Mouse (Mus musculus) lung, postnatal 0 days (tissue): Measurements from ENCODE around the gene Ldb1. TPM values are rescaled to one million over a fixed set of nuclear protein-coding genes. Genes with fewer than 3 reads are reported as not detected.
A peak's percentile ranks its signal among the peaks of the same experiment; 100 is the strongest.

Experiments
- ATAC-seq: fragments of 200-750 bp; cut with Nextera tagmentation; 2 replicates; pipeline ENCODE4 v1.8.0; 2017; ENCODE audit warnings: moderate library complexity
- DNase-seq: peaks from one replicate; pipeline ENCODE4 v3.0.0-alpha.2; 2016; ENCODE audit warnings: low spot score
- H3K27ac ChIP-seq: fragments of 300-500 bp; sonication (generic); 2 replicates; pipeline ENCODE4 v1.5.1; 2014; ENCODE audit warnings: antibody characterized with exemption, mild to moderate bottlenecking, low read length, mixed read lengths
- H3K27me3 ChIP-seq: fragments of 300-500 bp; sonication (generic); replicated peaks from 2 replicates; pipeline ENCODE4 v1.6.1; 2014; ENCODE audit warnings: low read length, mixed read lengths; ENCODE audit not compliant: insufficient read depth
- H3K36me3 ChIP-seq: fragments of 300-500 bp; sonication (generic); 2 replicates; pipeline ENCODE4 v1.6.1; 2014; ENCODE audit warnings: low read length, mixed read lengths; ENCODE audit not compliant: insufficient read depth
- H3K4me1 ChIP-seq: fragments of 300-500 bp; sonication (generic); 2 replicates; pipeline ENCODE4 v1.6.1; 2014; ENCODE audit warnings: antibody characterized with exemption, low read depth, low read length, mixed read lengths; ENCODE audit not compliant: insufficient read depth
- H3K4me2 ChIP-seq: fragments of 300-500 bp; sonication (generic); replicated peaks from 2 replicates; pipeline ENCODE4 v1.6.1; 2014; ENCODE audit warnings: low read depth, mild to moderate bottlenecking, low read length, moderate library complexity, mixed read lengths
- H3K4me3 ChIP-seq: fragments of 300-500 bp; sonication (generic); 2 replicates; pipeline ENCODE4 v1.5.1; 2014; ENCODE audit warnings: low read depth, low read length
- H3K9ac ChIP-seq: fragments of 300-500 bp; sonication (generic); replicated peaks from 2 replicates; pipeline ENCODE4 v1.6.1; 2014; ENCODE audit warnings: low read depth, mild to moderate bottlenecking
- H3K9me3 ChIP-seq: fragments of 300-500 bp; sonication (generic); 2 replicates; pipeline ENCODE4 v1.6.1; 2016; ENCODE audit warnings: low read length, mixed read lengths
- CTCF ChIP-seq: IDR thresholded peaks from 2 replicates; pipeline ENCODE4 v1.5.1; 2016; ENCODE audit warnings: antibody characterized with exemption, mild to moderate bottlenecking
- EP300 ChIP-seq: IDR thresholded peaks from 2 replicates; pipeline ENCODE4 v1.6.1; 2016; ENCODE audit warnings: antibody characterized with exemption, mild to moderate bottlenecking, control low read depth
- WGBS: fragments of 180-500 bp; shearing (Covaris S2); extraction: QIAGEN DNeasy Blood & Tissue Kit; methylation state at CpG from one replicate; pipeline ENCODE4 v1.1.7; 2014; 5-methylcytosine and 5-hydroxymethylcytosine counted together
- polyA plus RNA-seq: library from polyadenylated mRNA; unstranded; fragments of >200 nt; fragmentation: Nextera tagmentation; extraction: Ambion mirVana; gene quantifications from 2 replicates; pipeline ENCODE4 v1.2.1, GENCODE M21; 2015

Gene Ldb1
- polyA plus RNA-seq, result 96.3 and 107 TPM in 2 replicates

DNA sequence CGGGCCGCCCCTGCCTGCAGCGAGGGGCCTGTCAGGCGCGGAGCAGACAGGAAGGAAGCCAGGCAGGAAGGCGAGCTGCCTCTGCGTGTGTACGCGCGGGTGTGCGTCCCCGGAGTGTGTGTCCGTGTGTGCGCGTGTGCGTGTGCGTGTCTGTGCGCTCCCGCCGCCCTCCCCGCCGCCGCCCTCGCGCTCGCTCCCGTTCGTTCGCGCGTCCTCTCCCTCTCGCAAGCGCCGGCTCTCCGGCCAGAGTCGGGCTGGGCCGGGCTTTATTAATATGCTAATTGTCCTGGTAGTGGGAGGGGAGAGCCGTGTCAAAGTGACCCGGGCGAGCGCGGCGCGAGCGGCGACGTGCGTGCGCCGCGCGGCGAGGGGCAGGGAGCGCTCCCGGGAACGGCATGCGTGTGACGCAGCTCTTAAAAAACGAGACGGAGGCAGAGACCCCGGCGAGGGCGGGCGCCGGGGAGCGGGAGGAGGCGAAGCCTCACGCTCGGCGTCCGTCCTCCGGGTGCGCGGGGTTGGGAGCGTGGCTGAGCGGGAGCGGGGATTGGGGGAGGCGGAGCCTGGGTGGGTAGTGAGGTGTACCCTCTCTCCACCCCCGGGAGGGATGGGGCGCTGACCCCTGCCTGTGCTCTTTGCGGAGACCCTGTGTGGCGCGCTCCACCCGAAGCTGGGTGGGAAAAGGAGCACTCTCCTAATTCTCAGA is at the start of gene Ldb1:
TSS of gene Ldb1 (minus strand) at position 222 of the 703 bp plus-strand sequence.
- WGBS, result under 1% methylated on average over 51 of the region's 84 CpGs
- Histone ChIP-seq H3K36me3 (no peaks in the 10 kb centered on the region), H3K9ac (peak within 1 kb of the TSS; percentile 86), H3K27ac (peak within 1 kb of the TSS; percentile 98), H3K4me3 (peak within 1 kb of the TSS; percentile 95), H3K4me2 (peak within 1 kb of the TSS; percentile 93), H3K9me3 (no peaks in the 10 kb centered on the region), H3K4me1 (peaks cover 39% of the 10 kb centered on the region; the same call in 1 of the 2 replicates), H3K27me3 (no peaks in the 10 kb centered on the region)
- TF ChIP-seq CTCF, result no peak
- peak; percentile 97 for DNase-seq
- ATAC-seq, result peak; percentile 79

DNA sequence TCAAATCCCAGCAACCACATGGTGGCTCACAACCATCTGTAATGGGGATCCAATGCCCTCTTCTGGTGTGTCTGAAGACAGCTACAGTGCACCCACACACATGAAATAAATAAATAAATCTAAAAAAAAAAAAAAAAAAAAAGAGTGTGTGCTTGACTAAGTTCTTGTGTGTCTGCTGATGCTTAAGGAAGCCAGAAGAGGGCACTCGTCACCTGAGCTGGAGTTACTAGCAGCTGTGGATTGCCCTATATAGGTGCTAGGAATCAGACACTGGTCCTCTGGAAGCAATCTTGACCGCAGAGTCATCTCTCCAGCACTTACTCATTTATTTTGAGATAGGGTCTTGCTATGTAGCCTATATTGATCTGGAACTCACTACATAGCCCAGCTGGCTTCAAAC is 49.1 kb upstream of the Ldb1 start:
- Histone ChIP-seq H3K4me2 (no peak overlapping the region), H3K36me3 (no peaks in the 10 kb centered on the region), H3K4me3 (no peak overlapping the region), H3K4me1 (no peaks in the 10 kb centered on the region), H3K9me3 (no peaks in the 10 kb centered on the region), H3K9ac (no peak overlapping the region), H3K27ac (no peak overlapping the region), H3K27me3 (no peaks in the 10 kb centered on the region)
- no peak for TF ChIP-seq CTCF
- ATAC-seq (no peak), DNase-seq (no peak)
- 90% methylated on average over 2 of the region's 2 CpGs for WGBS

DNA sequence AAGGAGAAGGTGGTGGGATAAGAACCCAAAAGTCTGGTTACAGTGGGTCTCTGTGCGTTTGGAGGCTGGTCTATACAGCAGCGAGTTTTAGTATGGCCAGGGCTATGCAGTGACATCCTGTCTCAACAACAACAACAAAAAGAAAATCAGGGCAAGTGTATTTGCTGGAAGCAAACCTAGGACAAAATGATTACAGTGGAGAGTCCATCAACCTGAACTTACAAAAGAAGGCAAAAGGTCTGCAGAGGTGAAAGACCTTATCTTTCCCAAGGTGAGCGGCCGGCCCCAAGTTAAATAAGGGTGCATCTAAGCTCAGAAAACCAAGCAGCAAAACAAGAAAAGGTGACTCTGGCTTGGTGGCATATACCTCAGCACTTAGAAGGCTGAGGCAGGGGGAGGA is 46.6 kb upstream of the Ldb1 start:
- Histone ChIP-seq H3K9me3 (no peaks in the 10 kb centered on the region), H3K4me3 (no peak overlapping the region), H3K36me3 (no peaks in the 10 kb centered on the region), H3K27me3 (no peaks in the 10 kb centered on the region), H3K4me2 (no peak overlapping the region), H3K4me1 (no peaks in the 10 kb centered on the region), H3K9ac (no peak overlapping the region), H3K27ac (no peak overlapping the region)
- WGBS, result 77% methylated on average over 4 of the region's 4 CpGs
- no peak for ATAC-seq
- DNase-seq, result no peak
- no peak for TF ChIP-seq CTCF
- no peak for TF ChIP-seq EP300

DNA sequence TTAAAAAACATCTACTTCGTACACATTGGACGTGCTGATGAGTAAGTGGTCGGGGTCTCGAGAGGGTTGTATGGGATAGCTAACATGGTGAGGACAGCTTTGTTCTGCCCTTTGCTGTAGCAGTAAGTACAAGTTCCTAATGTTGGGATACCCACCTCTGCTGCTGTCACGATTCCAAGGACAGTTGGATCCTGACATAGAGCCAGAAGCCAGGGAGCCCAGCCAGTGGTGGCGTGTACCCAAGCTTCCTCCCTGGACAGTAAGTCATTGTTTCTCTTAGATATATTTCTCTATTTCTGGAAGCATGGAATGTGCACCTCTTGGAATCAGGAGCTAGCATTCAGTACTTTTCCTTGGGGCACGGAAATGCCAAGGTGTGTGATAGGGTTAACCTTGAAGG is 42.9 kb upstream of the Ldb1 start:
- WGBS, result 66% methylated on average over 7 of the region's 7 CpGs
- H3K4me2 ChIP-seq, result no peak overlapping the region
- H3K27me3 ChIP-seq, result no peaks in the 10 kb centered on the region
- H3K4me3 ChIP-seq, result no peak overlapping the region
- DNase-seq (no peak), ATAC-seq (no peak)
- H3K27ac ChIP-seq, result no peak overlapping the region
- TF ChIP-seq EP300 (no peak), CTCF (no peak)
- H3K4me1 ChIP-seq, result no peaks in the 10 kb centered on the region
- peaks cover 10% of the 10 kb centered on the region; the same call in 1 of the 2 replicates for H3K36me3 ChIP-seq
- no peak overlapping the region for H3K9ac ChIP-seq
- H3K9me3 ChIP-seq, result no peaks in the 10 kb centered on the region

DNA sequence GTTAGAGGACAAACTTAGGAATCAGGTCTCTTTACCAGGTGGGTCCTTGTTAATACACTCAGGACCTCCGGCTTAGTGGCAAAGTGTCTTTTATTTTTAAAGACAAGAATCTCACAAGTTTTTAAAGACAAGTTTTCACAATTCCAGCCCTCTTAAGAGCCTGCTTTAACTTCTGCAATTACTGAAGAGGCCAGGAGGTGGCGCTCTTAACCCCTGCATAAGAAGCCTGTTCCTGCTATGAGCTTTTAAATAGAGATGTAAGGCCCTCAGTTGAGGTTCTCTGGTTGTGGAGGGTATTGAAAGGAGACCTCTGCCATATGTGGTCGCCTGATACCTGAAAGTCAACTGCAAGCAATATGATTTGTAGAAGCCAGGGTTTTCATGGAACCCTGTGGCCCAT is 41.3 kb upstream of the Ldb1 start:
- H3K36me3 ChIP-seq, result peaks cover 26% of the 10 kb centered on the region
- no peak overlapping the region for H3K27ac ChIP-seq
- no peak overlapping the region for H3K4me3 ChIP-seq
- no peaks in the 10 kb centered on the region for H3K27me3 ChIP-seq
- TF ChIP-seq EP300, result no peak
- peak; percentile 78 for TF ChIP-seq CTCF
- ATAC-seq (no peak), DNase-seq (peak; percentile 83)
- no peaks in the 10 kb centered on the region for H3K4me1 ChIP-seq
- no peak overlapping the region for H3K9ac ChIP-seq
- H3K9me3 ChIP-seq, result no peaks in the 10 kb centered on the region
- WGBS, result 49% methylated on average over 3 of the region's 3 CpGs
- no peak overlapping the region for H3K4me2 ChIP-seq

DNA sequence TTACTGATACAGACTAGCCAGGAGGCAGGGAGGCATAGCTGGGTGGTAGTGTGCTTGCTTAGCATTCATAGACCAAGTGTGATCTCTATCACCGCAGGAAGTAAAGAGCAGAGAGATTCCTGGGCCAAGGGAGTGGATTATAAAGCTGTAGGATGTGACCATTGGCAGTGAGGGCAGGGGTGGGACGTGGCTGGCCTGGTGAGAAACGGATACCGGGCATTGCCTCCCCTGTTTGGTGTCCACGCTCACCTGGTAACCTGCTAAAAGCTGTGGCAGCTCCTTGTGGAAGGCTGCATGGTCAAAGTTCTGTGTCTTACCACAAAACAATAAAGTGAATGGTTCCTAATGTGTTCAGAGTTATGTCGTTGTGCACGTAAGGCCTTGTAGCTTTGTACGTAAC is 40.2 kb upstream of the Ldb1 start:
- Histone ChIP-seq H3K4me2 (no peak overlapping the region), H3K9me3 (no peaks in the 10 kb centered on the region), H3K36me3 (peaks cover 32% of the 10 kb centered on the region), H3K27ac (no peak overlapping the region), H3K27me3 (no peaks in the 10 kb centered on the region), H3K9ac (no peak overlapping the region), H3K4me1 (no peaks in the 10 kb centered on the region), H3K4me3 (no peak overlapping the region)
- no peak for ATAC-seq
- 95% methylated on average over 8 of the region's 8 CpGs for WGBS
- no peak for TF ChIP-seq CTCF
- TF ChIP-seq EP300, result no peak
- no peak for DNase-seq
